Mouse (Mus musculus) CH12.LX (cell line): ENCODE data around the gene Epsti1. TPM values are rescaled to one million over a fixed set of nuclear protein-coding genes. Genes with fewer than 3 reads are reported as not detected.
A peak's percentile ranks its signal among the peaks of the same experiment; 100 is the strongest.

ENCODE experiments used
- DNase-seq: peaks from one replicate; pipeline ENCODE4 v3.0.0-alpha.2; 2013; ENCODE audit errors: extremely low read depth
- H3K27ac ChIP-seq: 2 replicates; pipeline ENCODE4 v1.5.1; 2012; ENCODE audit warnings: low read depth, mild to moderate bottlenecking, control low read depth, moderate library complexity; ENCODE audit not compliant: insufficient read depth
- H3K27me3 ChIP-seq: replicated peaks from 2 replicates; pipeline ENCODE3; 2012; ENCODE audit warnings: inconsistent platforms
- H3K36me3 ChIP-seq, 2 experiments: replicated peaks in 1 of 2; 2 replicates each; pipeline versions ENCODE3 to v1.6.1; 2012; ENCODE audit warnings: inconsistent platforms in 1 of 2, low read length in 1 of 2, mild to moderate bottlenecking in 1 of 2, mixed read lengths in 1 of 2, moderate library complexity in 1 of 2; ENCODE audit not compliant: control insufficient read depth in 1 of 2, insufficient read depth in 1 of 2
- H3K4me1 ChIP-seq, 2 experiments: 2 replicates each; pipeline ENCODE4 v1.6.1; 2012; ENCODE audit warnings: inconsistent platforms in 1 of 2, moderate library complexity in 1 of 2; ENCODE audit not compliant: insufficient read depth in 2 of 2, control insufficient read depth in 1 of 2
- H3K4me2 ChIP-seq: 2 replicates; pipeline ENCODE4 v1.6.1; 2012; ENCODE audit warnings: low read depth, mild to moderate bottlenecking, control low read depth; ENCODE audit not compliant: poor library complexity, insufficient read depth, severe bottlenecking
- H3K4me3 ChIP-seq, 3 experiments: fragments of 150-350 bp in 1 of 3; sonication (generic) in 1 of 3; replicated peaks in 1 of 3; 2 replicates each; pipeline versions ENCODE3 to v1.5.1; 2011 to 2012; ENCODE audit warnings: low read depth in 2 of 3, low read length in 2 of 3, mild to moderate bottlenecking in 2 of 3, moderate library complexity in 2 of 3, control low read depth in 1 of 3, improper control_type of control experiment in 1 of 3, inconsistent platforms in 1 of 3, mixed read lengths in 1 of 3; ENCODE audit not compliant: poor library complexity in 1 of 3
- H3K79me2 ChIP-seq: replicated peaks from 2 replicates; pipeline ENCODE4 v1.6.1; 2012; ENCODE audit warnings: mild to moderate bottlenecking, moderate library complexity; ENCODE audit not compliant: control insufficient read depth, poor library complexity, insufficient read depth, severe bottlenecking; ENCODE audit errors: extremely low read depth
- H3K9ac ChIP-seq: 2 replicates; pipeline ENCODE4 v1.6.1; 2012; ENCODE audit warnings: low read depth, mild to moderate bottlenecking, control low read depth, moderate library complexity; ENCODE audit not compliant: insufficient read depth
- H3K9me3 ChIP-seq: replicated peaks from 2 replicates; pipeline ENCODE3; 2012; ENCODE audit warnings: low read length, inconsistent platforms, mixed read lengths
- CHD1 ChIP-seq: IDR thresholded peaks from 2 replicates; pipeline ENCODE4 v1.6.1; 2012; ENCODE audit warnings: low read depth, low read length, improper control_type of control experiment, inconsistent platforms
- CHD2 ChIP-seq: IDR thresholded peaks from 2 replicates; pipeline ENCODE4 v1.6.1; 2011; ENCODE audit warnings: low read length, improper control_type of control experiment
- CTCF ChIP-seq, 2 experiments: IDR thresholded peaks in 1 of 2; conservative IDR thresholded peaks in 1 of 2; 2 replicates each; pipeline ENCODE4 v1.5.1; 2011 to 2012; ENCODE audit warnings: low read depth in 2 of 2, low read length in 2 of 2, improper control_type of control experiment in 1 of 2, inconsistent platforms in 1 of 2, mild to moderate bottlenecking in 1 of 2, moderate library complexity in 1 of 2
- ELF1 ChIP-seq: IDR thresholded peaks from 2 replicates; pipeline ENCODE4 v1.6.1; 2014; ENCODE audit warnings: low read depth, mild to moderate bottlenecking, inconsistent platforms, low read length, improper control_type of control experiment
- GABPA ChIP-seq: IDR thresholded peaks from 2 replicates; pipeline ENCODE4 v1.6.1; 2012; ENCODE audit warnings: low read depth, low read length, improper control_type of control experiment, inconsistent platforms; ENCODE audit not compliant: insufficient replicate concordance
- KAT2A ChIP-seq: IDR thresholded peaks from 2 replicates; pipeline ENCODE4 v1.6.1; 2012; ENCODE audit warnings: low read length, improper control_type of control experiment, inconsistent platforms; ENCODE audit not compliant: insufficient replicate concordance
- MAFK ChIP-seq: IDR thresholded peaks from 2 replicates; pipeline ENCODE4 v1.6.1; 2011; ENCODE audit warnings: low read length, improper control_type of control experiment; ENCODE audit not compliant: insufficient replicate concordance
- MEF2A ChIP-seq: IDR thresholded peaks from 2 replicates; pipeline ENCODE4 v1.6.1; 2014; ENCODE audit warnings: low read depth, mild to moderate bottlenecking, inconsistent platforms, low read length, improper control_type of control experiment, borderline replicate concordance
- MYC ChIP-seq: IDR thresholded peaks from 2 replicates; pipeline ENCODE4 v1.6.1; 2011; ENCODE audit warnings: low read depth, mild to moderate bottlenecking, improper control_type of control experiment, low read length
- NELFE ChIP-seq: IDR thresholded peaks from 2 replicates; pipeline ENCODE4 v1.6.1; 2011; ENCODE audit warnings: low read depth, low read length, improper control_type of control experiment
- PAX5 ChIP-seq: IDR thresholded peaks from 2 replicates; pipeline ENCODE4 v1.6.1; 2012; ENCODE audit warnings: low read length, inconsistent platforms, mixed read lengths
- POLR2A ChIP-seq: IDR thresholded peaks from 2 replicates; pipeline ENCODE4 v1.6.1; 2011; ENCODE audit warnings: low read depth, mild to moderate bottlenecking, improper control_type of control experiment, low read length
- RCOR1 ChIP-seq: conservative IDR thresholded peaks from 2 replicates; pipeline ENCODE4 v1.6.1; 2012; ENCODE audit warnings: low read depth, mild to moderate bottlenecking, inconsistent platforms, low read length, improper control_type of control experiment
- SIN3A ChIP-seq: IDR thresholded peaks from 2 replicates; pipeline ENCODE4 v1.6.1; 2012; ENCODE audit warnings: low read length, improper control_type of control experiment, inconsistent platforms
- SMC3 ChIP-seq: IDR thresholded peaks from 2 replicates; pipeline ENCODE4 v1.6.1; 2011; ENCODE audit warnings: low read depth, low read length, improper control_type of control experiment
- dilution Hi-C: fragments of 300-500 bp; cut with MboI; formaldehyde crosslinking; loops from 2 replicates; pipeline ENCODE4 v1.14.3; 2020; ENCODE audit warnings: low sequenced_read_pairs; ENCODE audit not compliant: extremely low pct_unique_long_range_greater_than_20kb, extremely low pct_ligation_motif_present
- in situ Hi-C: fragments of 300-500 bp; cut with MboI; formaldehyde crosslinking; loops from 3 replicates; pipeline ENCODE4 v1.14.3; 2019; ENCODE audit warnings: low sequenced_read_pairs, low pct_ligation_motif_present, low pct_unique_long_range_greater_than_20kb, mixed read lengths
- polyA plus RNA-seq: library from polyadenylated mRNA; unstranded; fragments of >175 nt; gene quantifications from 2 replicates; pipeline ENCODE4 v1.2.1, GENCODE M21; 2012; ENCODE audit warnings: low read depth; ENCODE audit not compliant: insufficient read length
- total RNA-seq, 2 experiments: library from RNA; depleted of rRNA; stranded (reverse); fragments of 300-350 nt in 1 of 2; fragments of >200 nt in 1 of 2; gene quantifications; 2 replicates each; pipeline ENCODE4 v1.2.3; 2012 to 2014

Epsti1 gene
- total and polyA plus RNA-seq, 3 experiments: 0.59 to 2.2 (median 2.2) TPM

DNA sequence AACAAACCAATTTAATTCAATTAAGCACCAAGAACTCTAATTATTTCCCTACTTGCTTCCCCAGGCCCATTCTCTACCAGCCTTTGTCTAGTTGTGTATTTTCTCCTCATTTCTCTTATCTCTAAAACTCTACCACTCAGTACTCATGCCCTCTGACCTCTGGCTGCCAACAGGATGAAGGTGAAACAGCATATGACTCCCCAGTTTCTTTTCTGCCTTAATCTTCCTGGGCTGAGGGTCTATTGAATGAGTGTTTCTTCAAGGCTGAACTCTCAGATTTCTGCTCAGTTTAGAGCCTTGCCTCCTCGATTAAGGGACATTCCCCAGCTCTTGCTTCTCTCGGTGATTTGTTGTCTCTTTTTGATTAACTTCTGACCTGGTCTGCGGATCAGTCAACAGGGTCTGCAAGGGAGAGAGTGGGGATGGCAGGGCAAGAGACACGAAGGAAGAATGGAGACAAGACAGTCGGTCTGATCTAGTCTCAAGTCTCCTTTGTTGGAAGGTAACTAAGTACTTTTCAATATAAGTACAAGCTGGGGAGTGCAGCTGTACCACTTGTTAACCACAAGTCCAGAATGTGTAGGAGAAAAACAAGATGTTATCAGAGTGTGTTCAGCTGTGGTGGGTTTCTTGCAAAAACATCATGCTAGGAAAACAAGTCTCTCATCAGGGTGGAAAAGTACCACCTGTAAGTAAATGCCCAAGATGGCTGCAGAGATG is 43.0 kb upstream of the Epsti1 start:
- Histone ChIP-seq H3K36me3 (peaks cover 0 to 9% of the 10 kb centered on the region in 2 experiments), H3K4me1 (peaks cover 0 to 7% of the 10 kb centered on the region in 2 experiments; a peak in 1 of 4 replicates), H3K4me2 (no peak overlapping the region), H3K9me3 (no peaks in the 10 kb centered on the region), H3K9ac (no peak overlapping the region), H3K27me3 (no peaks in the 10 kb centered on the region)
- no peak for TF ChIP-seq GABPA
- TF ChIP-seq, all 38 proteins: peak for 0
- DNase-seq: no peak
- H3K4me3 ChIP-seq: no peak overlapping the region
- H3K79me2 ChIP-seq: no peaks in the 10 kb centered on the region
- dilution Hi-C loops (no loop called here), in situ Hi-C loops (no loop called here)
- H3K27ac ChIP-seq: no peak overlapping the region

DNA sequence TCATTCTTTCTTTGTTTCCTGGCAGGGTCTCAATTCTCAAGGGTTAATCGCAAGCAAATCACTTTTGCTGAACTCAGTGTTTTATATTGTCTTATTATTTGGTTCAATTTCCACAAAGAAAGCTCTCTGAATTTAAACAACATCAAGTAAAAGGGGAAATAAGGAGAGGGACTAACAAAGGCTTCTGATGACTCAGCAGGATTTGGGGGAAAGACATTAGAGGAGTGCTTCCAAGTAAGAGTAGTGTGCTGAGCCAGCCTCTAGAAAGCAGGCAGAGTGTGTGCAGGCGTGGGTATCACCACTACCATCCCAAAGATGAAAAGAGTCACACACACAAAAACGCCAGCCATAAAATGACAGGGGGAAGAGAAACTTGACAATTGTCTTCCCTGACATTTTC is 40.0 kb upstream of the Epsti1 start:
- dilution Hi-C loops (no loop called here), in situ Hi-C loops (no loop called here)
- H3K27ac ChIP-seq: no peak overlapping the region
- no peak overlapping the region for H3K9ac ChIP-seq
- no peak for TF ChIP-seq KAT2A
- TF ChIP-seq PAX5: no peak
- TF ChIP-seq MAFK: peak; percentile 81; the same call in 1 of the 2 replicates
- no peaks in the 10 kb centered on the region for H3K9me3 ChIP-seq
- H3K4me3 ChIP-seq: no peak overlapping the region
- no peaks in the 10 kb centered on the region for H3K79me2 ChIP-seq
- no peak overlapping the region for H3K4me2 ChIP-seq
- H3K4me1 ChIP-seq: peaks cover 0 to 7% of the 10 kb centered on the region in 2 experiments; a peak in 1 of 4 replicates
- H3K27me3 ChIP-seq: no peaks in the 10 kb centered on the region
- DNase-seq: no peak
- peaks cover 0 to 10% of the 10 kb centered on the region in 2 experiments for H3K36me3 ChIP-seq

- dilution Hi-C loops: no loop called here
- Histone ChIP-seq H3K9ac (no peak overlapping the region), H3K4me3 (no peak overlapping the region), H3K36me3 (peaks cover 0 to 10% of the 10 kb centered on the region in 2 experiments), H3K9me3 (no peaks in the 10 kb centered on the region), H3K27me3 (no peaks in the 10 kb centered on the region), H3K79me2 (no peaks in the 10 kb centered on the region), H3K4me1 (peaks cover 0 to 11% of the 10 kb centered on the region in 2 experiments; a peak in 1 of 4 replicates), H3K27ac (no peak overlapping the region), H3K4me2 (no peak overlapping the region)
- in situ Hi-C loops: no loop called here
- DNase-seq: no peak
- TF ChIP-seq MEF2A: no peak
- no peak for TF ChIP-seq SMC3
- TF ChIP-seq SIN3A: no peak
- TF ChIP-seq PAX5: no peak
- TF ChIP-seq NELFE: no peak
- TF ChIP-seq POLR2A: no peak
- TF ChIP-seq CHD2: no peak
- no peak for TF ChIP-seq ELF1
- no peak for TF ChIP-seq KAT2A
- TF ChIP-seq CTCF (conservative IDR thresholded peaks at IDR 0.05 in 1 of 2, IDR thresholded peaks at IDR 0.05 in 1 of 2; ENCODE audit: low read depth in 2 of 2, low read length in 2 of 2): no peak
- TF ChIP-seq RCOR1: no peak
- TF ChIP-seq CHD1: no peak
- TF ChIP-seq MAFK: no peak
- no peak for TF ChIP-seq MYC
Observed at GRCm38 (mm10) chr14:77864510-77864909, 39.5 kb upstream of the Epsti1 start.
